Mouse (Mus musculus) ES-E14 (cell line): Measurements from ENCODE around the gene Myo1d.

Experiments used
- CHD2 ChIP-seq: IDR thresholded peaks from 2 replicates; pipeline ENCODE4 v1.6.1; 2014; ENCODE audit warnings: mild to moderate bottlenecking, low read depth, low read length, inconsistent platforms
- HCFC1 ChIP-seq: IDR thresholded peaks from 2 replicates; pipeline ENCODE4 v1.6.1; 2012; ENCODE audit warnings: low read length, inconsistent platforms, borderline replicate concordance; ENCODE audit not compliant: insufficient read depth
- MAFK ChIP-seq: IDR thresholded peaks from 2 replicates; pipeline ENCODE4 v1.6.1; 2014; ENCODE audit warnings: mild to moderate bottlenecking, low read depth, low read length, inconsistent platforms; ENCODE audit not compliant: insufficient read depth
- ZC3H11A ChIP-seq: IDR thresholded peaks from 2 replicates; pipeline ENCODE4 v1.6.1; 2012; ENCODE audit warnings: low read depth, mild to moderate bottlenecking, inconsistent platforms, low read length, borderline replicate concordance
- ZNF384 ChIP-seq: IDR thresholded peaks from 2 replicates; pipeline ENCODE4 v1.6.1; 2012; ENCODE audit warnings: low read depth, low read length, inconsistent platforms

DNA sequence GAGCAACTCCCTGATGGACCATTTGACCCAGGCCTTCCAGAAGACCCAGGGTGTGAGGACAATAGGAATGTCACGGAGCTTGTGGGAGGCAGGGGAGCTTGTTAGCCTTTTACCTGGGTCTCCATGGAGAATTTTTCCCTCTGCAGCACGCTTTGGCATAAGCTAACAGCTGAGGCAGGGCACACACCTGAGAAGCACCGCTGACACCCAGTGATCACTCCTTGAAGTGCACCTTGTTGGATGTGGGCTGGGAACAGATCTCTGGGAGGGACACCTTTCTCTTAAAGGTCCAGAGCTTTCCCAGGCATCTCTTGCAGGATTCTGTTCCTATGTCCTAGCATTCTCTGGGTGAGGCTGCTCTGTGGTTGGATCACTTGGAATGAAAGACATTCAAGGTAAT lies 20.2 kb upstream of the Myo1d start:
- TF ChIP-seq MAFK = no peak
- TF ChIP-seq ZNF384 = no peak
- no peak for TF ChIP-seq CHD2
- no peak for TF ChIP-seq ZC3H11A
- TF ChIP-seq HCFC1 = no peak
